Mouse (Mus musculus): ENCODE results near the gene Ikzf2.

The Ikzf2 gene

GRCm38 (mm10) chr1:69687076-69687991 lies at the start of gene Ikzf2:
Gene Ikzf2, minus strand, starts transcription at chr1:69687245.
- peak; percentile 78 for DNase-seq

GRCm38 (mm10) chr1:69729729-69730128 lies 42.7 kb upstream of the Ikzf2 start:
- DNase-seq = no peak

GRCm38 (mm10) chr1:69729031-69729679 lies 42.1 kb upstream of the Ikzf2 start:
- no peak for DNase-seq

GRCm38 (mm10) chr1:69727968-69728367 lies 40.9 kb upstream of the Ikzf2 start:
- no peak for DNase-seq

GRCm38 (mm10) chr1:69717107-69717506 lies 30.1 kb upstream of the Ikzf2 start:
- DNase-seq = no peak

- no peak for DNase-seq
Observed at GRCm38 (mm10) chr1:69708571-69708970, 21.5 kb upstream of the Ikzf2 start.

GRCm38 (mm10) chr1:69703506-69704156 lies 16.6 kb upstream of the Ikzf2 start:
- no peak for DNase-seq

- no peak for DNase-seq
Observed at GRCm38 (mm10) chr1:69691946-69692345, 4.9 kb upstream of the Ikzf2 start.

GRCm38 (mm10) chr1:69688961-69689360 lies 1.9 kb upstream of the Ikzf2 start:
- peak; percentile 73 for DNase-seq

GRCm38 (mm10) chr1:69688118-69688517 lies 1.1 kb upstream of the Ikzf2 start:
- DNase-seq = no peak

GRCm38 (mm10) chr1:69686741-69687075 lies 337 bp downstream of the Ikzf2 start:
- no peak for DNase-seq

GRCm38 (mm10) chr1:69685890-69686490 lies 1.1 kb downstream of the Ikzf2 start:
- peak; percentile 24 for DNase-seq

GRCm38 (mm10) chr1:69685049-69685889 lies 1.8 kb downstream of the Ikzf2 start:
- no peak for DNase-seq

- DNase-seq = peak; percentile 31
Observed at GRCm38 (mm10) chr1:69684280-69685040, 2.6 kb downstream of the Ikzf2 start.

- DNase-seq = peak; percentile 17
Observed at GRCm38 (mm10) chr1:69683851-69684250, 3.2 kb downstream of the Ikzf2 start.

- peak; percentile 18 for DNase-seq
Observed at GRCm38 (mm10) chr1:69683058-69683457, 4.0 kb downstream of the Ikzf2 start.

GRCm38 (mm10) chr1:69682261-69682660 lies 4.8 kb downstream of the Ikzf2 start:
- DNase-seq = no peak

GRCm38 (mm10) chr1:69681003-69681402 lies 6.0 kb downstream of the Ikzf2 start:
- no peak for DNase-seq

GRCm38 (mm10) chr1:69680501-69680900 lies 6.5 kb downstream of the Ikzf2 start:
- no peak for DNase-seq

GRCm38 (mm10) chr1:69669897-69670404 lies 17.1 kb downstream of the Ikzf2 start:
- no peak for DNase-seq

GRCm38 (mm10) chr1:69667456-69667855 lies 19.6 kb downstream of the Ikzf2 start:
- no peak for DNase-seq
